Mouse (Mus musculus) heart, postnatal 25 days (tissue): ENCODE measurements around the gene Rln1. TPM values are rescaled to one million over a fixed set of nuclear protein-coding genes. Genes with fewer than 3 reads are reported as not detected.

Experiments
- DNase-seq: peaks from one replicate; pipeline ENCODE4 v3.0.0; 2022; ENCODE audit warnings: low spot score
- intact Hi-C: fragments of 180-260 bp; cut with DNase I; formaldehyde crosslinking; loops from one replicate; pipeline ENCODE4 v1.15.1; 2025
- total RNA-seq, 2 experiments: library from RNA; stranded (reverse); gene quantifications; 2 replicates each; pipeline ENCODE4 v1.2.3; 2021

Gene Rln1
- total RNA-seq, 2 experiments from 2014 or later, result not detected

- DNase-seq, result no peak
Measured at GRCm38 (mm10) chr19:29308832-29309231, 25.6 kb downstream of the Rln1 start.

GRCm38 (mm10) chr19:29302119-29302518 lies 32.4 kb downstream of the Rln1 start:
- no peak for DNase-seq
- intact Hi-C loops, result no loop called here

More at GRCm38 (mm10) chr19:29308832-29309231, 25.6 kb downstream of the Rln1 start:
- intact Hi-C loops, result no loop called here

- DNase-seq, result no peak
- intact Hi-C loops, result no loop called here
Measured at GRCm38 (mm10) chr19:29300919-29301318, 33.6 kb downstream of the Rln1 start.

GRCm38 (mm10) chr19:29297366-29297765 lies 37.1 kb downstream of the Rln1 start:
- intact Hi-C loops, result no loop called here
- no peak for DNase-seq

- intact Hi-C loops, result no loop called here
- DNase-seq, result no peak
Measured at GRCm38 (mm10) chr19:29296166-29296565, 38.3 kb downstream of the Rln1 start.

- DNase-seq, result no peak
- intact Hi-C loops, result no loop called here
Measured at GRCm38 (mm10) chr19:29294756-29295155, 39.7 kb downstream of the Rln1 start.

GRCm38 (mm10) chr19:29292546-29292945 lies 41.9 kb downstream of the Rln1 start:
- intact Hi-C loops, result no loop called here
- DNase-seq, result no peak

- no peak for DNase-seq
- intact Hi-C loops, result no loop called here
Measured at GRCm38 (mm10) chr19:29291532-29291931, 42.9 kb downstream of the Rln1 start.

GRCm38 (mm10) chr19:29287863-29288262 lies 46.6 kb downstream of the Rln1 start:
- no peak for DNase-seq
- intact Hi-C loops, result no loop called here

GRCm38 (mm10) chr19:29285451-29285869 lies 49.0 kb downstream of the Rln1 start:
- DNase-seq, result no peak
- intact Hi-C loops, result no loop called here

Other genes starting within 250 kb of the Rln1 start
- 1 to 10 TPM; 4.7 to 5.7 TPM for gene Rcl1, start 233.3 kb downstream of the Rln1 start, total RNA-seq
- gene Jak2, start 82.8 kb downstream of the Rln1 start, total RNA-seq, result 10 to 100 TPM; 16.6 to 17.7 TPM
- gene Insl6, start 9.3 kb downstream of the Rln1 start, total RNA-seq, result under 1 TPM; 0.39 to 0.62 TPM
- 10 to 100 TPM; 24.9 to 27.3 TPM for gene Plgrkt, start 32.7 kb upstream of the Rln1 start, total RNA-seq
- 1 to 10 TPM; 2.0 to 2.3 TPM for gene Cd274, start 32.8 kb upstream of the Rln1 start, total RNA-seq
- not detected for gene Pdcd1lg2, start 76.2 kb upstream of the Rln1 start, total RNA-seq
- gene Ric1, start 187.6 kb upstream of the Rln1 start, total RNA-seq, result 10 to 100 TPM; 20.0 to 23.8 TPM